Mouse (Mus musculus): Measurements from ENCODE around the gene Atp6v0a1.
"Not testable (repeated sequence)": the region's sequence is repeated elsewhere in the genome, so short reads cannot be mapped to it uniquely, and the experiment has no call there.

Gene Atp6v0a1

GRCm38 (mm10) chr11:100981236-100981635, 28.0 kb upstream of the Atp6v0a1 start:
- DNase-seq (ENCODE audit: low spot score in 2 of 2) = no peak

DNA sequence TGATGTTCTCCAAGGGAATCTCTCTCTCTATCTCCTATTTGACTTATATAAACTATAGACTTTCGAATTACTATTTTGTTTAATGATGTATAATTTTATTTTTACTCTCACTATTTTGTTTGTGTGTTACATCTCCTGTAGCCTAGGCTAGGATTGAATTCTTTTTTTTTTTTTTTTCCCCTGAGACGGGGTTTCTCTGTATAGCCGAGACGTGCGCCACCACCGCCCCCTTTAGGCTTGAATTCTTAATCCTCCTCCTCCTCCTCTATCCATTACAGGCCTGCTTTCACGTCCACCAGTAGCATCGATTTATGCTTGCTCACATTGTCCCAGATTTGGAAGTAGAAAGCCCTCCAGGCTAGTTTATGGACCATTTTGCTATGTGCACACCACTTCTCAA, 27.2 kb upstream of the Atp6v0a1 start:
- DNase-seq (ENCODE audit: low spot score in 2 of 2) = no peak

GRCm38 (mm10) chr11:100983125-100983777, 26.0 kb upstream of the Atp6v0a1 start:
- peak; percentile 68 to 84 for DNase-seq (ENCODE audit: low spot score in 2 of 2)

GRCm38 (mm10) chr11:100983778-100984131, 25.5 kb upstream of the Atp6v0a1 start:
- no peak for DNase-seq (ENCODE audit: low spot score in 2 of 2)

- no peak for DNase-seq (ENCODE audit: low spot score in 2 of 2)
Measured at GRCm38 (mm10) chr11:100985607-100986006, 23.6 kb upstream of the Atp6v0a1 start.

DNA sequence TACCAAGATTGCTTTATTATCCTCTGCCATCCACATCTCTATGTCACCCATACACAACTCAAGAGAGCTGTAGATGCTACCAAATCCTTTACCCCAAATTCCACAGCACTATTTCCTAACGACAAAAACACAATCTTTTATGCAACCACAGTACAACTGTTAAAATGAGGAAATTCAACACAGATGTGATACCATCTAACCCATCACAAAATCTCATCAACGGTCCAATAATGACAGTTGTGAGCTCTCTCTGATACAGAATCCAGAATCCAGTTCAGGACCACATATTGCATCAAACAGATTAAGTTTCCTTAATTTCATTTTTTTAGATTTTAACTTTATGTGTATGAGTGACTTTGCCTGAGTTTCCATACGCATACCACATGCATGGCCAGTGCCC, 20.6 kb upstream of the Atp6v0a1 start:
- DNase-seq (ENCODE audit: low spot score in 2 of 2) = no peak

GRCm38 (mm10) chr11:100989666-100990065, 19.6 kb upstream of the Atp6v0a1 start:
- no peak for DNase-seq (ENCODE audit: low spot score in 2 of 2)

DNA sequence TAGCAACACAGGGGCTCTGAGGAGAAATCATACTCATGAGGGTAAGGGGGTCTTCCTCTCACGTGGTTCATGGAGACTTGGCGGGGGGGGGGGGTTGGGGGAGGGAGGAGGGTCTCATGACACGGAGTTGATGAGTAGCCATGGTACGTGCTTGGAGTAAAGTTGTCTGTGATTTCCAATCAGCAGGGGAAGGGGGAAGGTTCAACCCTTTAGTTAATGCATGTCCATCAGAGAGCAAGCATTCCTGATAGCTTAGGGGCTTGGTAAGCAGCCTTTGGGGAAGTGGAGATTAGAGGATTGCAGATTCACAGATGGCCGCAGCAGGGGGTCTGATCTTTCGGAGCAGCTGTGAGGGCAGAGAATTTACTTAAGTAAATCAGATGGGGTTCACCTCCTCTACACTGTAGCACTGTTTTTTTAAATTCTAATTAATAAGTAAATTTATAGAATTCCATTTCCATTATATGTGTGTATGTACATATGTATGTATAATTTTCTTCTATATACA, 18.2 kb upstream of the Atp6v0a1 start:
- no peak for DNase-seq (ENCODE audit: low spot score in 2 of 2)

GRCm38 (mm10) chr11:100993437-100993836, 15.8 kb upstream of the Atp6v0a1 start:
- DNase-seq (ENCODE audit: low spot score in 2 of 2) = no peak

GRCm38 (mm10) chr11:100994233-100994632, 15.0 kb upstream of the Atp6v0a1 start:
- no peak for DNase-seq (ENCODE audit: low spot score in 2 of 2)

GRCm38 (mm10) chr11:100994655-100995054, 14.6 kb upstream of the Atp6v0a1 start:
- DNase-seq (ENCODE audit: low spot score in 2 of 2) = no peak

DNA sequence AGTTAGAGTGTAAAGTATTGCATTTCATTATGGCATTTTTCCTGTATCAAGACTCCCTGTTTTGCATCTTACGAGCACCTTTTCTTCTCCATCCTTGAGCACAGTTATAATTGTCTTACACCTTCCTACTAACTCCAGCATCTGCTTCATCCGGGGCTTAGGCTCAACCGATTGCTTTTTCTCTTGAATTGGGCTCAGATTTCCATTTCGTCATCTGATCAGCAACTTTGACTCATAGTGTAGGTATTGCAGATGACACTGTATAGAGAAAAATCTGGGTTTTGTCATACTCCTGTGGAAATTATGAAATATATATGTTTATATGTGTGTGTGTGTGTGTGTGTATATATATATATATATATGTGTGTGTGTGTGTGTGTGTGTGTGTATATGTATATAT, 12.8 kb upstream of the Atp6v0a1 start:
- DNase-seq (ENCODE audit: low spot score in 2 of 2) = no peak

GRCm38 (mm10) chr11:100998836-100999235, 10.4 kb upstream of the Atp6v0a1 start:
- no peak for DNase-seq (ENCODE audit: low spot score in 2 of 2)

GRCm38 (mm10) chr11:100999254-100999653, 10.0 kb upstream of the Atp6v0a1 start:
- no peak for DNase-seq (ENCODE audit: low spot score in 2 of 2)

DNA sequence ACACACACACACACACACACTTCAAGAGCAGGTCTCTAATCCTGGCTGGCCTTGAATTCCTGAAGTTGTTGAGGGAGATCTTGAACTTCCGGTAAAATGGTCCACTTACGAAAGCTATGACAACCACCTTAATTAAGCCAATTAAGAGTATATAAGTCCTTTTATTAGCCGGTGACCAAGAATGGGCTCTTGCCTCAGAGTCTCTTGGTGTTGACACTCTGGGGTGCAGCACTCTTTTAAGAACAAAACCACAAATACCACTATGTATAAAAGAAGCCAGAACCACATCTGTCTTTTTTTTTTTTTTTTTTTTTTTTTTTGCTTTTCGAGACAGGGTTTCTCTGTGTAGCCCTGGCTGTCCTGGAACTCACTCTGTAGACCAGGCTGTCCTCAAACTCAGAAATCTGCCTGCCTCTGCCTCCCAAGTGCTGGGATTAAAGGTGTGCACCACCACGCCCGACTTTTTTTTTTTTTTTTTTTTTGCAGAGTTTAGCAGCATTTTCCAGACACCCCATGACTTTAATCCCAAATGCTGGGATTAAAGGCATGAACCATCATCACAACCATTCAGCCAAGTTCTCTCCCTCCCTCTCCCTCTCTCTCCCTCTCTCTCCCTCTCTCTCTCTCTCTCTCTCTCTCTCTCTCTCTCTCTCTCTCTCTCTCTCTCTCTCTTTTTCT, 7.2 kb upstream of the Atp6v0a1 start:
- DNase-seq (ENCODE audit: low spot score in 2 of 2) = not testable (repeated sequence)

GRCm38 (mm10) chr11:101003025-101003685, 6.1 kb upstream of the Atp6v0a1 start:
- DNase-seq (ENCODE audit: low spot score in 2 of 2) = no peak

GRCm38 (mm10) chr11:101008206-101009045, 826 bp upstream of the Atp6v0a1 start:
- DNase-seq (ENCODE audit: low spot score in 2 of 2) = no peak

- DNase-seq (ENCODE audit: low spot score in 2 of 2) = peak in 1 of 2 experiments; percentile 34
Measured at GRCm38 (mm10) chr11:101009888-101010784, 884 bp downstream of the Atp6v0a1 start.

DNA sequence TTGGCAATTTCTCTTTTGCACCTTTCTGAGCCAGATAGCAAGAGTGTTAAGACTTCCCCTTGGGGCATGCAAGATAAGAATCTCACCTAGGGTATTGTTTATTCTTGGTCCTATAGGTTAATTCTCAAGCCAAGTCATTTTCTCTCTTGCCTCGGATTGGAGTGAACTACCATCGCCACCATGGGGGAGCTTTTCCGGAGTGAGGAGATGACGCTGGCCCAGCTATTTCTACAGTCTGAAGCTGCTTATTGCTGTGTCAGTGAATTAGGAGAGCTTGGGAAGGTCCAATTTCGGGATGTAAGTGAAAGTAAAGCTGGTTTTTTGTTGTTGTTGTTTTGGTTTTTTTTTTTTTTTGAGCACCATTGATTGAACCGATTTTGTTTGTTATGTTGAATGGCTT, 2.4 kb downstream of the Atp6v0a1 start:
- no peak for DNase-seq (ENCODE audit: low spot score in 2 of 2)

- DNase-seq (ENCODE audit: low spot score in 2 of 2) = peak; percentile 77
Measured at GRCm38 (mm10) chr11:101023371-101023770, 14.1 kb downstream of the Atp6v0a1 start.

DNA sequence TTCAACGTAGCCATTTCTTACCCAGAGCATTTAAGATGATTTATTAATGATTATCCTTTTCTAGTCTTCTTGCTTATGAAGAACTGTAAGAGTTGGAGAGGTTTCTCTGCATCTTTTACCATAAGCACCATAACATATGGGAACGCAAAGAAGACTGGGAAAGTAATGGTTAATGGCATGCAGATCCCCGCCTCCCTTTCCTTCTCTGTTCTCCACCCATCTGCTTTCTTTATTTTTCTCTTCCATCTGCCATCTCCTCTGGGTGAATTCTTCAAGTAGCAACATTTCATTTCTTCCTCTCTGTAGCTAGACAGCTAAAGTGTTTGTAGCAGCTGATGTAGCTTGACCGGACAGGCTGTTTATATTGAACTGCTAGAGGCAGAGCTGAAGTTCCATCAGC, 14.7 kb downstream of the Atp6v0a1 start:
- DNase-seq (ENCODE audit: low spot score in 2 of 2) = no peak
